Mouse (Mus musculus) midbrain, postnatal 0 days (tissue): Measurements from ENCODE around the gene Rgp1. TPM values are rescaled to one million over a fixed set of nuclear protein-coding genes. Genes with fewer than 3 reads are reported as not detected.

Experiments used
- ATAC-seq: fragments of 200-750 bp; cut with Nextera tagmentation; 2 replicates; pipeline ENCODE4 v1.8.0; 2017; ENCODE audit warnings: moderate number of reproducible peaks, mild to moderate bottlenecking, moderate TSS enrichment, moderate library complexity; ENCODE audit not compliant: low FRiP score
- DNase-seq: peaks from one replicate; pipeline ENCODE4 v3.0.0-alpha.2; 2015; ENCODE audit warnings: low spot score
- H3K27ac ChIP-seq: fragments of 300-500 bp; sonication (generic); 2 replicates; pipeline ENCODE4 v1.5.1; 2014; ENCODE audit warnings: low read depth, mild to moderate bottlenecking, low read length, mixed read lengths
- H3K27me3 ChIP-seq: fragments of 300-500 bp; sonication (generic); 2 replicates; pipeline ENCODE4 v1.6.1; 2014; ENCODE audit warnings: low read length, control low read depth, mixed read lengths; ENCODE audit not compliant: insufficient read depth
- H3K36me3 ChIP-seq: fragments of 300-500 bp; sonication (generic); 2 replicates; pipeline ENCODE4 v1.6.1; 2014; ENCODE audit warnings: low read length, control low read depth, mixed read lengths; ENCODE audit not compliant: insufficient read depth
- H3K4me1 ChIP-seq: fragments of 300-500 bp; sonication (generic); 2 replicates; pipeline ENCODE4 v1.6.1; 2014; ENCODE audit warnings: mild to moderate bottlenecking, control low read depth, antibody characterized with exemption, low read length, mixed read lengths; ENCODE audit not compliant: insufficient read depth
- H3K4me2 ChIP-seq: fragments of 300-500 bp; sonication (generic); 2 replicates; pipeline ENCODE4 v1.6.1; 2014; ENCODE audit warnings: low read depth, mild to moderate bottlenecking, low read length, mixed read lengths; ENCODE audit not compliant: poor library complexity, severe bottlenecking
- H3K4me3 ChIP-seq: fragments of 300-500 bp; sonication (generic); 2 replicates; pipeline ENCODE4 v1.5.1; 2014; ENCODE audit warnings: low read depth, mild to moderate bottlenecking, low read length, moderate library complexity
- H3K9ac ChIP-seq: fragments of 300-500 bp; sonication (generic); replicated peaks from 2 replicates; pipeline ENCODE4 v1.6.1; 2014; ENCODE audit warnings: mild to moderate bottlenecking, low read length, moderate library complexity, mixed read lengths; ENCODE audit not compliant: poor library complexity, severe bottlenecking
- H3K9me3 ChIP-seq: fragments of 300-500 bp; sonication (generic); 2 replicates; pipeline ENCODE4 v1.6.1; 2016; ENCODE audit warnings: low read length, control low read depth
- CTCF ChIP-seq: IDR thresholded peaks from 2 replicates; pipeline ENCODE4 v1.5.1; 2016; ENCODE audit warnings: antibody characterized with exemption, mild to moderate bottlenecking
- WGBS: fragments of 180-500 bp; shearing (Covaris S2); extraction: QIAGEN DNeasy Blood & Tissue Kit; methylation state at CpG from one replicate; pipeline ENCODE4 v1.1.7; 2014; 5-methylcytosine and 5-hydroxymethylcytosine counted together
- polyA plus RNA-seq: library from polyadenylated mRNA; unstranded; fragments of >200 nt; fragmentation: Nextera tagmentation; extraction: Ambion mirVana; gene quantifications from 2 replicates; pipeline ENCODE4 v1.2.1, GENCODE M21; 2015
- total RNA-seq: library from RNA; depleted of rRNA; stranded (reverse); fragments of >200 nt; gene quantifications from 2 replicates; pipeline ENCODE4 v1.2.3, GENCODE M21; 2014; rRNA removed

Rgp1 gene
- total RNA-seq (20.6 and 22.6 TPM in 2 replicates), polyA plus RNA-seq (12.3 and 12.4 TPM in 2 replicates)

DNA sequence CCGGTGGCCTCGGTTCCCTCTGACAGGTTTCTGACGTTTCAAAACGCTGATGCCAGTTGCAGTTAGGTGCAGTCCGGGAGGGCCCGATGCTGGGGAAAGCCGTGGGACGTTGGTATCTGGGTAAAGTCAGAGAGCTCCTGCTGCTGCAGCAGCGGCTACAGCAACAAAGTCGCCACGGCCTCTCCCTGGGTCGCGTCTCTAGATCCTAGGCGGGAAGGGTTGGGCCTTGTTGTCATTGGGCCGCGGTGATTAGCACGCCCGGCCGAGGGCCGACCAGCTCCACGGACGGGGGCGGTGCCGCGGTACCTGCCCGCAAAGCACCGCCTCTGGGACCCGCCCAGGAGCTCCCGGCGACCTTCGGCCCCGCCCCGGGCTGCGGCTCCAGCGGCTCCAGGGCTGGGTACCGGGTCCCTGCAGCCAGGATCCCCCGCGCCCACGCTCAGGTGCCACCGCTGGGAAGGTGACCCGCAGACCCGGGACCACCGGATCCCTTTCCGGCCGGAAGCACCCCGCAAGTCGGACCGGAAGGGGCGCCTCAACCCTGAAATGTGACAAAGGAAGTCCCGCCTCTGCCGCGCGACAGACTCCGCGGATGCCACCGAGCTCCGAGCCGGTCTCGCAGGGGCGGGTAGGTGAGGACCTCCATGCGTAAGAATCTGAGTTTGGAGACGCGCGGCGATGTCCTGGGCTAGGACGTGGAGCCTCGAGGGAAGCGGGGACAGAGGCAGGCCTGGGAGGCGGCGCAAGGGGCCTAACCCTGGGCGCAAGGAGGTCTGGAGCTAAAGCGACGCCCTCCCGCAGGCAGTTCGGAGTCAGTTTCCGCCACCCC lies at the start of gene Rgp1, which contains the start of gene Gba2:
Gene Rgp1 (plus strand): TSS at position 340 of the 829 bp plus-strand sequence.
Gene Gba2 (minus strand): TSS at position 498 of the 829 bp plus-strand sequence.
- Histone ChIP-seq H3K27me3 (no peaks in the 10 kb centered on the region), H3K9ac (peak within 1 kb of the TSS; percentile 68), H3K4me2 (peak within 1 kb of the TSS; percentile 95), H3K27ac (peak within 1 kb of the TSS; percentile 72), H3K36me3 (peaks cover 26% of the 10 kb centered on the region), H3K4me1 (peaks cover 34% of the 10 kb centered on the region), H3K9me3 (no peaks in the 10 kb centered on the region), H3K4me3 (peak within 1 kb of the TSS; percentile 92)
- TF ChIP-seq CTCF, result peak; percentile 43
- ATAC-seq (peak; percentile 86), DNase-seq (peak; percentile 82)
- under 1% methylated on average over 75 of the region's 76 CpGs for WGBS

DNA sequence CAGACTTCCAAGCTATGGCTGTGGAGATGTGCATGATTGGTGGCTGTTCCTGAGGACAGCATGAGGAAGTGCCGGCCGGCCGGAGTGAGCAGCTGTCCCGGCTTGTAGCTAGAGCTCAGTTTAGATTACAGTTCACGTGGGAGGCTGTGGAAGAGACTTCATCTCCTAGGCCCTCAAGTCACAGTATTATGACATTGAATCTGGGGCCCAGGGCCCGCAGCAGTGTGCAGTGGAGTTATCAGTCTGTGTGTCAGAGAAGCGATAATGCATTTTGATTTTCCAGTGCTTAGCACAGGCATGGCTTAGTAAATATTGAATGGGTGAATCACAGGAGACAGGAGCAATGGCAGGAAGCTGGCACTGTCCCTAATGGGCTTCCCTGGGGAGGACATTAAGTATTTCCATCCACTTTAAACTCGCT lies 48.4 kb upstream of the Rgp1 start:
- ATAC-seq, result no peak
- H3K9ac ChIP-seq, result no peak overlapping the region
- H3K9me3 ChIP-seq, result no peaks in the 10 kb centered on the region
- no peak for TF ChIP-seq CTCF
- peaks cover 36% of the 10 kb centered on the region for H3K36me3 ChIP-seq
- no peak overlapping the region for H3K4me3 ChIP-seq
- H3K27ac ChIP-seq, result no peak overlapping the region
- 66% methylated on average over 8 of the region's 8 CpGs for WGBS
- H3K27me3 ChIP-seq, result peaks cover 4% of the 10 kb centered on the region; the same call in 1 of the 2 replicates
- H3K4me1 ChIP-seq, result no peaks in the 10 kb centered on the region
- no peak for DNase-seq
- no peak overlapping the region for H3K4me2 ChIP-seq

DNA sequence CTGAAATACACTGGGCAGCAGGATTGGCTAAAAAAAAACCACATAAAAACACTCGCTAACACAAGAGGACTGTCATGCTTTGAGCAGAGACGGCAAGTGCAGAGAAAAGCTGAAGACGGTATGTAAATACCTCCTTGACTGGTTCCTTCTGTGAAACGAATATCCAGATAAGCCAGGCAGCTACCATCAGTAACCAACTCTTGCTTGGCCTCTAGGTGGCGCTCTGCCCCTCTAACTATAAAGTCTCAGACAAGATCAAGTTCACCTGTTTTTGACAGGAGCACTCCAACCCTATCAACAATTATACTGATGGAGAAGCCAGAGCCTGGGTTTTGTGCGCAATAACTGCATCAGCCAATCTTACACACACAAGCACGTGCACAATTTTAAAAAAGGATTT lies 47.9 kb upstream of the Rgp1 start:
- no peak overlapping the region for H3K4me2 ChIP-seq
- no peaks in the 10 kb centered on the region for H3K9me3 ChIP-seq
- no peaks in the 10 kb centered on the region for H3K4me1 ChIP-seq
- no peak overlapping the region for H3K9ac ChIP-seq
- DNase-seq, result peak; percentile 78
- peak; percentile 86 for TF ChIP-seq CTCF
- ATAC-seq, result no peak
- H3K27ac ChIP-seq, result no peak overlapping the region
- H3K4me3 ChIP-seq, result no peak overlapping the region
- 20% methylated on average over 7 of the region's 7 CpGs for WGBS
- H3K36me3 ChIP-seq, result peaks cover 41% of the 10 kb centered on the region
- no peaks in the 10 kb centered on the region for H3K27me3 ChIP-seq

DNA sequence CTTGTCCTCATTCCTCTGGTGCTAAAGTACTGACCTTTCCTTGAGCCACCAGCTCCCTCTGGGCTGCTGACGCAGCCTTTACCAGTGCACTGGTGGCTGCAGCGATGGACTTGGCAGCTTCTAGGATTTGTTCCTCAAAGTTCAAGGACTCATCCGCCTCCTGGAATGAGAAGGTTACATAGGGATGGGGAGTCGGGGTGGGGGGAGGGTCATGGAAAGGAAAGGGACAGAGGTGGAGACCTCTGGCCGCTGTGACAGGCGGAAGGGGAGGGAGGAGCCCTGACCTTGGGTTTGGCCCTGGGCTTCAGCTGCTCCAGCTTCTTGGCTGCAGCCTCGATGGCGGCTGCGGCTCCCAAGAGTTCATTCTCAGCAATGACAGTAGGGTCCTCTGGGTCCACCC lies 45.2 kb upstream of the Rgp1 start:
- no peak for ATAC-seq
- TF ChIP-seq CTCF, result no peak
- no peak overlapping the region for H3K27ac ChIP-seq
- no peak overlapping the region for H3K4me2 ChIP-seq
- H3K9ac ChIP-seq, result no peak overlapping the region
- H3K36me3 ChIP-seq, result peaks cover 65% of the 10 kb centered on the region
- 95% methylated on average over 8 of the region's 9 CpGs for WGBS
- no peak overlapping the region for H3K4me3 ChIP-seq
- no peaks in the 10 kb centered on the region for H3K27me3 ChIP-seq
- no peaks in the 10 kb centered on the region for H3K4me1 ChIP-seq
- H3K9me3 ChIP-seq, result no peaks in the 10 kb centered on the region
- no peak for DNase-seq

GRCm38 (mm10) chr4:43535628-43536027 lies 42.9 kb upstream of the Rgp1 start:
- Histone ChIP-seq H3K9me3 (no peaks in the 10 kb centered on the region), H3K36me3 (peaks cover 88% of the 10 kb centered on the region), H3K4me2 (no peak overlapping the region), H3K27me3 (no peaks in the 10 kb centered on the region), H3K9ac (no peak overlapping the region), H3K4me1 (no peaks in the 10 kb centered on the region), H3K27ac (no peak overlapping the region), H3K4me3 (no peak overlapping the region)
- TF ChIP-seq CTCF, result no peak
- no peak for ATAC-seq
- 96% methylated on average over 8 of the region's 8 CpGs for WGBS
- no peak for DNase-seq

DNA sequence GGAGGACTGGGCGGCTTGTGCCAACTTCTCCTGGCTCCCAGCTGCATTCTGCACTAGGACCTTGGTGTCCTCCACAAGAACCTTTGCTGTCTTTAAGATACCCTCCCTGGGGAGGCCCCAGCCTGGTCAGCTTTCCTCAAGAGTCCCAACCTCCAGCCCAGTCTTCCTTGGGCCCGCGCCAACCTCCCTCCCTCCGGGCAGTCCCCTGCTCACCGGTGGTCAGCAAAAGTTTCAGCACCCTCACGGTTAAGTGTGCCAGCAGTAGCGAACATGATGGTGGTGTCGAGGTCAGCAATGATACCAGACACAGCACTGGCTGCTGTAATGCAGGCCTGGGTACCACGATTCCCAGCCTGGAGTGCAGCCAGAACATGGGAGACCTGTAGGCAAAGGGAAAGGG lies 42.5 kb upstream of the Rgp1 start:
- ATAC-seq (no peak), DNase-seq (no peak)
- Histone ChIP-seq H3K9me3 (no peaks in the 10 kb centered on the region), H3K27me3 (no peaks in the 10 kb centered on the region), H3K9ac (no peak overlapping the region), H3K4me2 (no peak overlapping the region), H3K4me1 (no peaks in the 10 kb centered on the region), H3K4me3 (no peak overlapping the region), H3K36me3 (peaks cover 88% of the 10 kb centered on the region), H3K27ac (no peak overlapping the region)
- TF ChIP-seq CTCF, result no peak
- WGBS, result 96% methylated on average over 9 of the region's 9 CpGs
